Mouse (Mus musculus) kidney, postnatal 14 days (tissue): ENCODE data around the gene Zbtb21.
"Not testable (repeated sequence)": the region's sequence is repeated elsewhere in the genome, so short reads cannot be mapped to it uniquely, and the experiment has no call there.

Experiments used
- DNase-seq: peaks from one replicate; pipeline ENCODE4 v3.0.0; 2022; ENCODE audit warnings: mixed read lengths

The Zbtb21 gene

GRCm38 (mm10) chr16:97946993-97947392, 15.4 kb downstream of the Zbtb21 start:
- not testable (repeated sequence) for DNase-seq

GRCm38 (mm10) chr16:97941844-97942243, 20.6 kb downstream of the Zbtb21 start:
- no peak for DNase-seq

- DNase-seq = no peak
Measured at GRCm38 (mm10) chr16:97940471-97940973, 21.9 kb downstream of the Zbtb21 start.

- no peak for DNase-seq
Measured at GRCm38 (mm10) chr16:97935815-97936214, 26.6 kb downstream of the Zbtb21 start.

- DNase-seq = peak; percentile 29
Measured at GRCm38 (mm10) chr16:97930231-97930630, 32.2 kb downstream of the Zbtb21 start.

GRCm38 (mm10) chr16:97929520-97929919, 32.9 kb downstream of the Zbtb21 start:
- peak; percentile 43 for DNase-seq

GRCm38 (mm10) chr16:97927331-97927938, 35.0 kb downstream of the Zbtb21 start:
- no peak for DNase-seq

GRCm38 (mm10) chr16:97926381-97926780, 36.0 kb downstream of the Zbtb21 start:
- no peak for DNase-seq

- no peak for DNase-seq
Measured at GRCm38 (mm10) chr16:97925760-97926159, 36.7 kb downstream of the Zbtb21 start.

- DNase-seq = no peak
Measured at GRCm38 (mm10) chr16:97923700-97924099, 38.7 kb downstream of the Zbtb21 start.

- DNase-seq = no peak
Measured at GRCm38 (mm10) chr16:97922779-97923126, 39.7 kb downstream of the Zbtb21 start.

- DNase-seq = peak; percentile 93
Measured at GRCm38 (mm10) chr16:97921961-97922778, 40.3 kb downstream of the Zbtb21 start.

- DNase-seq = no peak
Measured at GRCm38 (mm10) chr16:97920621-97921020, 41.8 kb downstream of the Zbtb21 start.

GRCm38 (mm10) chr16:97919793-97920192, 42.6 kb downstream of the Zbtb21 start:
- DNase-seq = no peak

- DNase-seq = no peak
Measured at GRCm38 (mm10) chr16:97912873-97913272, 49.5 kb downstream of the Zbtb21 start.

- no peak for DNase-seq
Measured at GRCm38 (mm10) chr16:97909356-97909755, 53.1 kb downstream of the Zbtb21 start.

GRCm38 (mm10) chr16:97907496-97907895, 54.9 kb downstream of the Zbtb21 start:
- no peak for DNase-seq

- DNase-seq = no peak
Measured at GRCm38 (mm10) chr16:97906337-97906736, 56.1 kb downstream of the Zbtb21 start.

GRCm38 (mm10) chr16:97905449-97905991, 56.9 kb downstream of the Zbtb21 start:
- no peak for DNase-seq

- no peak for DNase-seq
Measured at GRCm38 (mm10) chr16:97904035-97904434, 58.4 kb downstream of the Zbtb21 start.

GRCm38 (mm10) chr16:97897346-97898024, 64.9 kb downstream of the Zbtb21 start:
- peak; percentile 77 for DNase-seq
